Mouse (Mus musculus) heart, postnatal 0 days (tissue): ENCODE results near the gene Emilin3. TPM values are rescaled to one million over a fixed set of nuclear protein-coding genes. Genes with fewer than 3 reads are reported as not detected.

Experiments
- ATAC-seq: fragments of 200-750 bp; cut with Nextera tagmentation; 2 replicates; pipeline ENCODE4 v1.8.0; 2017; ENCODE audit warnings: low read depth, moderate number of reproducible peaks, moderate library complexity; ENCODE audit not compliant: insufficient read depth
- DNase-seq: peaks from one replicate; pipeline ENCODE4 v3.0.0-alpha.2; 2016; ENCODE audit warnings: low spot score
- H3K27ac ChIP-seq: fragments of 300-500 bp; sonication (generic); 2 replicates; pipeline ENCODE4 v1.5.1; 2014; ENCODE audit warnings: low read depth, mild to moderate bottlenecking
- H3K27me3 ChIP-seq: fragments of 300-500 bp; sonication (generic); 2 replicates; pipeline ENCODE4 v1.6.1; 2014; ENCODE audit warnings: low read length, mixed read lengths; ENCODE audit not compliant: control insufficient read depth, insufficient read depth
- H3K36me3 ChIP-seq: fragments of 300-500 bp; sonication (generic); replicated peaks from 2 replicates; pipeline ENCODE4 v1.6.1; 2014; ENCODE audit warnings: low read length, mixed read lengths; ENCODE audit not compliant: control insufficient read depth, insufficient read depth
- H3K4me1 ChIP-seq: fragments of 300-500 bp; sonication (generic); 2 replicates; pipeline ENCODE4 v1.6.1; 2014; ENCODE audit warnings: antibody characterized with exemption; ENCODE audit not compliant: control insufficient read depth, insufficient read depth
- H3K4me2 ChIP-seq: fragments of 300-500 bp; sonication (generic); 2 replicates; pipeline ENCODE4 v1.6.1; 2014; ENCODE audit warnings: low read depth, mild to moderate bottlenecking, low read length, moderate library complexity
- H3K4me3 ChIP-seq: fragments of 300-500 bp; sonication (generic); 2 replicates; pipeline ENCODE4 v1.5.1; 2014; ENCODE audit warnings: low read depth, low read length
- H3K9ac ChIP-seq: fragments of 300-500 bp; sonication (generic); replicated peaks from 2 replicates; pipeline ENCODE4 v1.6.1; 2014; ENCODE audit warnings: low read depth, low read length, mixed read lengths
- H3K9me3 ChIP-seq: fragments of 300-500 bp; sonication (generic); replicated peaks from 2 replicates; pipeline ENCODE4 v1.6.1; 2016; ENCODE audit warnings: low read length; ENCODE audit not compliant: control insufficient read depth
- CTCF ChIP-seq: IDR thresholded peaks from 2 replicates; pipeline ENCODE4 v1.5.1; 2016; ENCODE audit warnings: antibody characterized with exemption, control low read depth, low read depth
- EP300 ChIP-seq: IDR thresholded peaks from 2 replicates; pipeline ENCODE4 v1.6.1; 2016; ENCODE audit warnings: antibody characterized with exemption, low read depth
- WGBS: fragments of 180-500 bp; shearing (Covaris S2); extraction: QIAGEN DNeasy Blood & Tissue Kit; methylation state at CpG from one replicate; pipeline ENCODE4 v1.1.7; 2014; 5-methylcytosine and 5-hydroxymethylcytosine counted together
- polyA plus RNA-seq: library from polyadenylated mRNA; unstranded; fragments of >200 nt; fragmentation: Nextera tagmentation; extraction: Ambion mirVana; gene quantifications from 2 replicates; pipeline ENCODE4 v1.2.1, GENCODE M21; 2015
- total RNA-seq: library from RNA; depleted of rRNA; stranded (reverse); fragments of >200 nt; gene quantifications from 2 replicates; pipeline ENCODE4 v1.2.3, GENCODE M21; 2014; ENCODE audit warnings: low replicate concordance

The Emilin3 gene
- total and polyA plus RNA-seq, 2 experiments from 2014 or later = 0.10 to 0.84 TPM

DNA sequence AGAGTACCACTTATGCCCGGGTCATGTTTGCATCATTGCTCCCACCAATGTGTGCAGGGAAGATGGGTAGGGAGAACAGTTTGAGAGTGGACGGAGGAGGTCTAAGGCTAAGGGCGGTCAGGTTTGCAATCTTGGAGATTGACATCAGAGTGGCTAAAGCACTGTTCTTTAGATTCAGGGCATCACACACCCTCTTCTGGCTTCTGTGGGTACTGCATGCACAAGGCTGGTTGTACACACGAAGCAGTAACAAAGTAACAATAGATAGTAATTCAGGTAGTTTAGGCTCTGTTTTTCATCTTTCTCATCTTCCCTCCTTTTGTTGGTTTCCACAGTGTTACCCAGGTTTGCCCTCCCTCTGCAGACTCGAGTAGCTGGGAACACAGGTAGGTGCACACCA lies 19.2 kb upstream of the Emilin3 start:
- Histone ChIP-seq H3K27me3 (no peaks in the 10 kb centered on the region), H3K9ac (no peak overlapping the region), H3K4me1 (no peaks in the 10 kb centered on the region), H3K4me3 (no peak overlapping the region), H3K36me3 (no peaks in the 10 kb centered on the region), H3K4me2 (no peak overlapping the region), H3K27ac (no peak overlapping the region), H3K9me3 (0 out of 2 replicates have a peak, but pooled peaks cover 3% of the 10 kb centered on the region)
- 90% methylated on average over 5 of the region's 5 CpGs for WGBS
- DNase-seq (no peak), ATAC-seq (no peak)
- no peak for TF ChIP-seq CTCF
- TF ChIP-seq EP300 = no peak

DNA sequence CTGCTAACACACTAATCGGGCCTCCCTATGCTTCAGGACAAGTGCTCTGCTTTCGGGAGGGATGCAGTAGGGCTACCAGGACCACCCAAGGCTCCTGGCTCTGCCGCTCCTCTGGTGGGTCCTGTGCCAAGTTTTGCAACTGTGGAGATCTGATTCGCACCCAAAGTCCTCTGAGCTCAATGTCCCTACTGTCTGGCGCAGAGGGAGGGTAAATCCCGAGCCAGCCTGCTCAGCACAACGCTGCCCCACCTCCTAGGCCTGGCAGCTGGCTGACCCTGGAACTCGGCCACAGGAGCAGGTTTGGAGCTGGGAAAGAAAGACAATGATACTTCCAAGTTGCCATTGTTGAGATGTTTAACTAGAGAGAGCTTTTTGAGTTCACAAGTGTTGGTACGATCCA lies 13.1 kb upstream of the Emilin3 start:
- no peak overlapping the region for H3K9ac ChIP-seq
- H3K4me3 ChIP-seq = no peak overlapping the region
- H3K27ac ChIP-seq = no peak overlapping the region
- WGBS = 72% methylated on average over 9 of the region's 9 CpGs
- ATAC-seq = no peak
- H3K27me3 ChIP-seq = no peaks in the 10 kb centered on the region
- no peaks in the 10 kb centered on the region for H3K4me1 ChIP-seq
- no peaks in the 10 kb centered on the region for H3K36me3 ChIP-seq
- no peak overlapping the region for H3K4me2 ChIP-seq
- TF ChIP-seq CTCF (no peak), EP300 (no peak)
- DNase-seq = no peak
- H3K9me3 ChIP-seq = no peaks in the 10 kb centered on the region

DNA sequence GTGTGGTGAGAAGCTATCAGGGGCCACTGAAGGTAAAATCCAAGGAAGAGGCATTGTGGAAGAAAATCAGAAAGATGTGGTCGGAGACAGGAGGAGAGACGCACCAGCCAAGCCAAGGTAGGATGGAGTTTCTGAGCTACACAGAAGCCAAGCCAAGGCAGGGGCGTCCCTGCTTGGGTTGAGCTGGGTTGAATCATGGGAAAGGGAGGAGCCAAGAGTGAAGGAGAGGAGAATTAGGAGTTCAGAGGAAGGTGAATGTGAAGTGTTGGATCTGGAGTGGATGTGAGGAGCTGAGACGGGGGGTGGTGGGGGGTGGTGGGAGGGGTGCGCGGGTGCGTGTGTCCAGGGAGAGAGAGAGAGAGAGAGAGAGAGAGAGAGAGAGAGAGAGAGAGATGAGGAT lies 9.2 kb upstream of the Emilin3 start:
- no peak for TF ChIP-seq CTCF
- no peak for TF ChIP-seq EP300
- H3K36me3 ChIP-seq = no peaks in the 10 kb centered on the region
- WGBS = 78% methylated on average over 7 of the region's 7 CpGs
- no peaks in the 10 kb centered on the region for H3K27me3 ChIP-seq
- H3K4me3 ChIP-seq = no peak overlapping the region
- H3K4me2 ChIP-seq = no peak overlapping the region
- no peak for ATAC-seq
- H3K9ac ChIP-seq = no peak overlapping the region
- H3K27ac ChIP-seq = no peak overlapping the region
- DNase-seq = no peak
- H3K4me1 ChIP-seq = peaks cover 7% of the 10 kb centered on the region; the same call in 1 of the 2 replicates
- no peaks in the 10 kb centered on the region for H3K9me3 ChIP-seq

DNA sequence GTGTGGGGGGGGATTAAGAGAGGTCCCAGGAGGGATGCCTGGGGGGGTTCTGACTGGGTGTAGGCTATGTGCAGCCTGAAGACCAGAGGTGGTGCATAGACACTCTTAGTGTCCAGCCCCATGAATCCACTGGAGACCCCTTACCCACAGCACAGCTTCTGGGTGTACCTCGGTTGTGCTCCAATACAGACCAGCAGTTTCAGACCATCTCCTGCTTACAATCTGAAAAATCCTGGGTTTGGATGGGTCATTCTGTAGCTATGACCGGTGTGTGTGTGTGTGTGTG lies 6.7 kb upstream of the Emilin3 start:
- Histone ChIP-seq H3K4me1 (peaks cover 19% of the 10 kb centered on the region; the same call in 1 of the 2 replicates), H3K4me3 (no peak overlapping the region), H3K27me3 (peaks cover 8% of the 10 kb centered on the region; the same call in 1 of the 2 replicates), H3K4me2 (no peak overlapping the region), H3K27ac (no peak overlapping the region), H3K9ac (no peak overlapping the region), H3K9me3 (no peaks in the 10 kb centered on the region), H3K36me3 (no peaks in the 10 kb centered on the region)
- 71% methylated on average over 2 of the region's 2 CpGs for WGBS
- no peak for TF ChIP-seq EP300
- TF ChIP-seq CTCF = no peak
- ATAC-seq = no peak
- DNase-seq = no peak

GRCm38 (mm10) chr2:160918154-160918929 lies 6.2 kb upstream of the Emilin3 start:
- H3K9me3 ChIP-seq = no peaks in the 10 kb centered on the region
- H3K4me3 ChIP-seq = no peak overlapping the region
- TF ChIP-seq EP300 = no peak
- TF ChIP-seq CTCF = no peak
- peaks cover 19% of the 10 kb centered on the region; the same call in 1 of the 2 replicates for H3K4me1 ChIP-seq
- ATAC-seq = no peak
- no peak for DNase-seq
- no peak overlapping the region for H3K9ac ChIP-seq
- no peaks in the 10 kb centered on the region for H3K36me3 ChIP-seq
- H3K4me2 ChIP-seq = no peak overlapping the region
- 62% methylated on average over 8 of the region's 8 CpGs for WGBS
- H3K27ac ChIP-seq = no peak overlapping the region
- peaks cover 14% of the 10 kb centered on the region for H3K27me3 ChIP-seq

DNA sequence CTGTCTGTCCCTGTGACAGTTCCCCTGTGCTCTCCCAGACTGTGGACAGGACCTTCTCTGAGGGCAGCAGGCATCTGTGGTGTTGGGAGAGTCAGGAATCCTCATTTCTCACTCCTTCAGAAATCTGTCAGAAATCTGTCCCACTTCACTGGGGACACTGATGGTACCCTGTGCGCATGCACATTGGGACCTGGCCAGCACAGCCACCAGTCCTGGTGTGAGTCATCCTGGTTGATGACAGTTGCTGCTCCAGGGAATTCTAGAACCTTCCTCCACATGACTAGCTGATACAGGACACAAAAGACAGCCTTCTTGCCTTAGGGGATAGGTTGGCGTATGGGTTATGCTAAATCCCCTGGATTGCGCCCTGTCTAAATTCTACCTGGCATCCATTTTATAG lies 5.2 kb upstream of the Emilin3 start:
- Histone ChIP-seq H3K27me3 (peaks cover 24% of the 10 kb centered on the region), H3K27ac (no peak overlapping the region), H3K4me1 (peaks cover 19% of the 10 kb centered on the region; the same call in 1 of the 2 replicates), H3K4me3 (no peak overlapping the region), H3K4me2 (no peak overlapping the region), H3K9ac (no peak overlapping the region), H3K9me3 (no peaks in the 10 kb centered on the region), H3K36me3 (no peaks in the 10 kb centered on the region)
- ATAC-seq (peak; percentile 40; the same call in 1 of the 2 replicates), DNase-seq (no peak)
- 75% methylated on average over 3 of the region's 3 CpGs for WGBS
- no peak for TF ChIP-seq CTCF
- TF ChIP-seq EP300 = no peak
